Mouse (Mus musculus) cerebellum, postnatal 10 days (tissue): ENCODE data around the gene Clec1b.
A peak's percentile ranks its signal among the peaks of the same experiment; 100 is the strongest.

ENCODE experiments used
- DNase-seq, 2 experiments: peaks; one replicate each; pipeline ENCODE4 v3.0.0; 2021; ENCODE audit warnings: mixed read lengths in 2 of 2

Gene Clec1b

DNA sequence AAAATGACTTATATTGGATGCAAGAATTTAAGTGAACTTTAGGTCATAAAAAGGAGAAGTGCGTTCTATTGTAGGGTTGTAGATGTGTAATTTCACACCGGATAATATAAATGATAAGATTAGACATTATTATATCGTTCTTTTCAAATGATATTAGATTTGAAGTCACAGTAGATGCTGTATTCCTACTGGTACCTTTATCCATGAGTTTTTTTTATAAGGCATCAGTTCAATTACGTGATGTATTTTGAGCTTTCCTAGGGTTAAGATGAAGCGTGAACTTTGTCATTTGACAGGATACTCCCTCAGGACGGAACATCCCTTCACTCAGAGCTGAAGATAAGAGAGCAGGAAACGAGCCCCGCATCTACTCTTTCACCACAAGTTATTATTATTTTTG lies at the start of gene Clec1b:
Gene Clec1b, plus strand, starts transcription at position 301 of the 400 bp plus-strand sequence.
- no peak for DNase-seq

DNA sequence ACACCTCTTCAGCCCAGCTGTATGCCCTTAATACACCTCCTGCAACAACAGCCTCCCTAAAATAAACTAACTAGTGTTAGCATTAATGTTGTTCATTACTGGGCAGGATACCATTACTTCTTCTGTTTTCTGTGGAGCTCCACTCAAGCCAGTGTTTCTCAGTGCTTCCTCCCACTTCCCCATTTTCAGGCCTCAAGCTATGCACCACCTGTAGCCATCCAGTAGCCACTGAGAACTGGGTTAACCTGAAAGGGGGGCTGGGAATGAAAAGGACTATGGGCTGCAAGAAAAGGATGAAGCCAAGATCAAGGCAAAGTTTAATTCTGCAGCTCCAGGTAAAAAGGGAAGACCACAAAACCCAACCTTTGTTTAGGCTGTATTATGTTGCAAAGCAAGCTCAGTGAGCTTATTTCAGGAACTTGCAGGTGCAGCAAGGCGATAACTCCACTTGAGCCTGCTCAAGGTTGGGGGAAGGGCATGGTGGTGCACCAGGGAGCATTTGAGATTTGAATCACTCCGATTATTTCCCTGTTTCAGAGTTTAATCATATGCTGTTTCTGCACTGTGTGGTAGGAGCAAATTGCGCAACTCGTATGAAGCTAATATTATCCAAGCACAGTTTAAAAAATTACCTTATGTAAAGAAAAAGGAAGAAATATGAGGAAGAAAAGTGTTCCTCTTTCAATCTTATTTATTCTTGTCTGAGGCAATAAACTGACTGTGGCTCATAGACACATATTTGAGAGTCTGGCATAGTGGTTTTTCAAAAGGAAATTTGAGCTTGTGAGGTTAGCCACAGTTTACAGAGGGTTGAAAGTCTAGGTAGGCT lies 47.4 kb upstream of the Clec1b start:
- DNase-seq = no peak

DNA sequence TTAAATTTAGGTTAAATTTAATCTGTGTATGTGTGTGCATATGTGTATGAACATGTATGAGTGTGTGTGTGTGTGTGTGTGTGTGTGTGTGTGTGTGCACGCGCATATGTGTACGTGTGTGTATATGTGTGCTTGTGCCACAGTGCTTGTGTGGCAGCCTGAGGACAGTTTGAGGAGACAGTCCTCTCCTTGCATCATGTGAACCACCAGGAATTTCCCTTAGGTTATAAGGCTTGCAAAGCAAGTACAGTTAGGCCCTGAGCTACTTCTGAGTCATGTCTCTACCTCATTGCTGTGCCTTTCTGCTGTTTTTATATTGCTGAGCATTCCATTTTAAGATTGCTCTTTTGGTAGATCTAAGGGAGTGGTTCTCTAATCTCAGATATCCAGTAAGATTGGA lies 46.0 kb upstream of the Clec1b start:
- DNase-seq = no peak

DNA sequence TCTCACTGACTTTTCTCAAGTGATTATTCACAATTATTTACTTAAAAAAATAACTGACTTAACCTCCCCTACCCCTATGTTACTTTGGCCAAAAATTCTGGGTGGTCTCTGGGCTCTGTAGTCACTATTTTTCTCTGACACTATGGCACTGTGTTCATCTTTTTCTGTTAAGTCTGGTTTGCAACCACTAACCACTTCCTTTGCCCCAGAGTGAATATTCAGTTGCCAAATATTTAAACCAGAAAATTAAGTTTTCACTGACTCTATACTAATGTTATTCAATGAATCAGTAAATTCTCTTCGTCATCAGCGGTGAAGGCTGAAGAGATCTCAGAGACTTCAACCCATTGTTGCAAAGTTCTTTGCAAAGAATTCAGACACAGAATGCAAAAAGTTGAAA lies 41.3 kb upstream of the Clec1b start:
- no peak for DNase-seq

DNA sequence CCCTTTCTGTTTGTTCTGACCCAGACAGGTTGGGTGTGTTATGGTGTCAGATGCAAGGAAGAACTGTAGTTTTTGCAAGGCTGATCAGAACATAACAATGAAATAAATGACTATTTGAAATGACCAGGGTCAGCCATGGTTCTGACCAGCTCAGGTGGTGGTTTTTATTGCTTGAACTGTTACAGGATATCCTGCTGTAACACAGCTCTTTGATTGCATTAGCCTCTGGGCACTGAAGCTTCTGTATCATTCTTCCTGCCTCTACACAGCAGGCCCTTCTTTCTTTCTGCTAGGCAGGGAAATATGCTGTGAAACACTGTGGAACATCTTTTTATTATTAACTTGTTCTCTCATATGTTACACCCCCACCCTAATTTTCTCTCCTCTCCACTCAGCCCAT lies 40.7 kb upstream of the Clec1b start:
- DNase-seq = no peak

DNA sequence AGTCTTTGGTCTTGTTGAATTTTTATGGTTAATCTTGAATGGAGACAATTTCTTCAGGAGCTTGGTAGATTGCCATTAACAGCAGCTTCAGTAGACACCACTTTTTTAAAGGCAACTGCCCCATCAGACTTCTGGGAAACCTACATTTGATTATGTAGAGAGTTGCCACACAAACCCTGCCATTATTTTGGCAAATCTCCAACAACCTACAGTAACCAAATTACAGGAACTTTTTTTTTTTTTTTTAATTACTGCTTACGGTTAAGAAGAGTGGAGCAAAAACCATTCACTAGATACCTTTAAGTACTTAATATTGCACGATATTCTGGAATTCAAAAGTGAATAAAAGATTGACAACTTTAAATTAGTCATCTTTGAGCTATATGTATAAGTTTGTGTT lies 37.6 kb upstream of the Clec1b start:
- no peak for DNase-seq

DNA sequence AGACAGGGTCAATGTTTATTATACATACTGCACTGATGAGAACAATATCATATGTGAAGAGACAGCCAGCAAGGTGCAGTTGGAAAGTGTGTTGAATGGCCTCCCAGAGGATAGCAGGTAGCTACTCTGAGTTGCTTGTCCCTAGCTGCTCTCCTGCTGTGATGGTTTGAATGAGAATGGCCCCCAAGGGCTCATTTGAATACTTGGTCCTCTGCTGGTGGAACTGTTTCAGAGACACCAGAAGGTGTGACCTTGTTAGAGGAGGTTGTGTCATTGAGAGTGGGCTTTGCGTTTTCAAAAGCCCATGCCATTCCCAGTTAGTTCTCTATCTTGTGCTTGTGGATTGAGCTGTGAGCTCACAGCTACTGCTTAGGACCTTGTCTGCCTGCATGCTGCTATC lies 33.2 kb upstream of the Clec1b start:
- DNase-seq = no peak

DNA sequence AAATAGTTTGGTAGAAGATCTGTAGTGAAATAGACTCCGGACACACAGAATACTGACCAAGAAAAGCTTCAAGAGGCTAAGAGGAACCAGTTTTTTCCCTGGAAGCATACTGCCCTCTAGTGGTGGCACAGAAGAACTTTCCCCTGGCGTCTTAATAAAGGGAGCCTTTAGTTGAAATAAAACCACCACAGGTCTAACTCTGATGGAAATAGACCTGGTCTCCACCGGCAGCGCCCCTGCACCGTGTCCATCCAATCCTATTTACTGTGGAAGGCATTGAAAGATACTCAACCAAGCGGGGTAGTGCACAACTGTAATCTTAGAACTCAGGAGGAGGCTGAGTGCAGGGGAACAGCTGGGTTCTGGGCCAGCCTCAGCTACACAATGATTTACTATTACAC lies 31.1 kb upstream of the Clec1b start:
- DNase-seq = peak; percentile 73 to 84

DNA sequence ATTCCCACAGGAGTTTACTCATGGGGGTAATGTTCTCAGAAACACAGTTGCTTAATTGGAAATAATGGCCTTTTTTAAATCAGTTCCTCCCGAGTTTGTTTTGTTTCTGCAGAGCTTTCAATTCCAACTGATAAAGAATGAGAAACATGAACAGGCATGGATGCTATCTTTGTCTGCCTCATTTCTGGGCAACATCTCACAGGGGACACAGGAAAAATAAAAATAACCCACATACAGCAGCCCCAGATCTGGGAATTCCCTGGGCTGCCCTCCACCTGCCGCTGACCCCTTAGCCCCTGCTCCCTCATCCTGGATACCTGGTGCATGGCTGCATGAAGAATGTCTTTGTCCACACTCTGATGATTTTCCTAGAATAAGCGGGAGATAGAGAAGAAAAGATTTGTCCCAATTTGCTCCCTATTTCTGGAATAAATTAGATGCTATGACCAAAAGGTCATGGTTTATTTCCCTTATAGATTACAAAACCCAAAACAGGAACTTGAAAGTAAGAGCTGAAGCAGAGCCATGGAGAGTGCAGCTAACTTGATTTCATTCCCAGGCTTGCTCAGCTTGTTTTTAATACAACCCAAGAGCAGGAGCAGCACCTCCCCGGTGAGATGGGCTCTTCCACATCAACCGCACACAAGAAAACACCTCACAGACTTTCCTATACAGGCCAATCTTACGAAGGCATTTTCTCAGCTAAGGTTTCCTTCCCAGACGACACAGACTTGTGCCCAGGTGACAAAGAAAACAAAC lies 27.5 kb upstream of the Clec1b start:
- no peak for DNase-seq

DNA sequence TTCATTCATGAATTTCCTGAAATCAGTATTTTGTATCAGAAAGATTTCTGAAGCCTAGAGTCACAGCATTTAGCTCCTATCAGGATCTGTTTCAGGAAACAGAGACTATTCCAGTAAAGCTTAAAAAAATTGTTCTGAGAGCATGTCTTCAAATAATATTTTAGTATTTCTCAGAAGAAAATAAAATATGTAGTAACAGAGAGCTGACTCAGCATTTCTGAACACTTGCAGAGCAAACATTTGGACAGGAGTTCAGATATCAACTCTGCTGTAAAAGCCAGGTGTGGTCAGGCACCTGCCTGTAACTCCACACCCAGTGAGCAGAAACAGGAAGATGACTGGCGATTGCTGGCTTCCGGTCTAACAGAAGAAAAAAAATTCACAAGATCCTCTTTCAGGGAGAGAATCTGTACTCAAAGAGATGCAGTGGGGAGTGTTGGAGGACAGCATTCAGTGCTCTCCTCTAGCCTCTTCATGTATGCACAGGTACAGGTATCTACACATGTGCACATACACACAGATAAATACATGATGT lies 22.1 kb upstream of the Clec1b start:
- no peak for DNase-seq

DNA sequence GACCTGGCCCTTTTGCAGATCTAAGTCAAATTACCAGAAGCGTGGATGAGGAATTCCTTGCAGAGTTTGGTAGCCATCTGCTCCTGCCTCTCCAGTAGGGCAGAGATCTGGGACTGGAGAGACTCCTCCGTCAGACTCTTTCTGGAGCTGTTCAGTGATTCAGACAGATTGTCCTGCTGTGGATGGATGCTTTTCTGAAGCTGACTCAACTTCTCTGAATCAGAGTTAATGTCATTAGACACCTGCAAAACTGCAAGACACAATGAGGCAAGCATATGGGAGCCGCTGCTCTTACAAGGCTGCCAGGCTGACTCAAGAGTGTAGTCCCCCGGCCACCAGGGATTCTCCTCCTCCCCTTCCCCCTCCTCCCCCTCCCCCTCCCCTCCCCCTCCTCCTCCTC lies 16.6 kb upstream of the Clec1b start:
- peak; percentile 7 to 20 for DNase-seq

DNA sequence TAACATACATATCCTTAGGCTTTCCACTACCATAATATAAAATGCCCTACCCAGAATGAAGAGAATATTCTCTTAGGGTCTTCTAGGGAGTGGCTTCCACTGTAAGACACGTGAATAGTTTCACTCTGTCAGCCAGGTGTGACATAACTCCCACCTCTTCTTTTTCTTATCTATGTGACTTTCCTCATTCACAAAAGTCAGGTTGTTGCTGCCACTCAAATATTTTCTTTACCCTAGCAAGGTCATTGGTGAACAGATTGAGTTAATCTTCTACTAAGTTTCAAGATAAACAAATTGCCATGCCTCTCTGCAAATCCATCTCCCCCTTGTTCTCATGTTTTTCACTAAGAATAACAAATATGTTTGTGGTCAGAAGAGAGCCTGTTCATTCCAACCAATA lies 15.4 kb upstream of the Clec1b start:
- no peak for DNase-seq

DNA sequence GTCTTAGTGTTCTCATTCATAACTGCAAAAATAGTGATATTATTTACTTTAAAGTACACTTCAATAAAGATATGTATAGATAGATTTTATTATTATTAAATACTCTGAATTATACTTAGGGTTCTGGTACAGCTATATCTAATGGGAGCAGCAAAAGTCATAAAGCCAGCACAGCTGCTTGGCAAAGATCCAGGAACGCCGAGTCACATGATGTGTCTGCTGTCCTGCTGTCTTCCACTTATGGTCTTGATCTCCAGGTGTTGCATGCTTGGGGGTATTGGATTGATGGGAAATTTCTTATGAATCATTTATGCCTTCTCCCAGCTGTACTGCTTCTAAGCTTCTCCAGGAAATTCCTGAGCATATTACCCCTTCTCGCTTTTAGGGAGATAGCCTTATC lies 13.6 kb upstream of the Clec1b start:
- DNase-seq = no peak

DNA sequence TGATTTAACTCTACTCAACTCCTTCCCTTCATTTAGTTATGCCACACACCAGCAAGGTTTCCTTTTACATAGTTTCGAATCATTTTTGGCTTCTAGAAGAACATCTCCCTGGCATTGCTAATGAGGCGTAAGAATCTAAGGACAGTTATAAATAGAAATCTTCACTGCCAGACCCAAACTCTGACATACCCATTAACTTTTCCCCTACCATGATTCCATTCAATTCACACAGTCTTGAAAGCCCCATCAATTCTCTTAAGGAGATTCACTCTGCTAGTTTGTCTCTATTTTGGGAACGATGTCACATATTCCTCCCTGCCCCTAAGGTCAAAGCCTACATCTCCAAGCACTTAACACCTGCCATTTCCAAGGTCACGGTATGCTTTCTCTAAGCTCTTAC lies 12.1 kb upstream of the Clec1b start:
- no peak for DNase-seq

DNA sequence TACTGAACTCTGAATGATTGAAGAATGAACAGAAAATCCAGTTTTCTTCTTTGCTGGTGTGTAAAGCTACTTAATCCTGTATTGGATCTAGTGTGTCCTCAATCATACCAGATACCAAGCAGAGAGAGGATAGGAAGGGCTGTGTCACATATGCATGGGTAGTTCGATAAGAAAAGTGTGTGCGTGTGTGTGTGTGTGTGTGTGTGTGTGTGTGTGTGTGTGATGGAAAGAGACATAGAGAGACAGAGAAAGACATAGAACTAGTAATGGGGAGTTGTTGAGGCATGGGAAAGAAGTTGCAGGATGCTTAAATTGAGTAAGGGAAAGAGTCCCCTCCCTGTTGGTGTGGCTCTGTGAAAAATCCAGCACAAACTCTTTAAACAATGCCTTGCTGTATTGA lies 11.3 kb upstream of the Clec1b start, which contains the start of gene Clec12b:
Gene Clec12b, minus strand, starts transcription at position 101 of the 400 bp plus-strand sequence.
- no peak for DNase-seq

DNA sequence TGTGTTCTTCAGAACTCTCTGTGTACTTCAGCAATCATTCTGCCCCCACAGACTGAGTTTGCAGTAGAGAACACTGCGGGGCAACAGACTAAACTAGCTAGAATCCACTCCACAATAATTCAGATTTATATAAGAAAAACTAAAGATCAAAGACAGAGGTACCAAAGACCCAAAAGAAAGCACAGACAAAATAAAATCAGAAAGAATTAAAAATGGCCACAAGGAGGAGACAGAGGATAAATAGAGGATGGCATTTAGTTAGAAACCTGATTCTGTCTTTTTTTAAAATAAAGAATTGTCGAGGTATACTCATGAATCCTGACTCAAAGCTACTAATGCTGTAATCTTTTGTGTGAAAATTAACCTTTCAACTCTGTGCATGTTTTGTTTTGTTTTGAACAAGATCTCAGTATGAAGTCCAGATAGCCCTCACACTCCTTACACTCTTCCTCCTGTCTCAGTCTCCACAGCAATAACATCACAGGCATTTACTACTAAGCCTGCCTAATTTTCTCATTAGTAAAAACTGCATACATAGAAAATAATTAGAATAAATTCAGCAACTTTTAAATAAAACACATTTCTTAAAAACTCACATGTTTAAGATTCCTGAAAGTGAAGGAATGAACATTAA lies 3.9 kb upstream of the Clec1b start:
- peak in 1 of 2 experiments; percentile 50 for DNase-seq

DNA sequence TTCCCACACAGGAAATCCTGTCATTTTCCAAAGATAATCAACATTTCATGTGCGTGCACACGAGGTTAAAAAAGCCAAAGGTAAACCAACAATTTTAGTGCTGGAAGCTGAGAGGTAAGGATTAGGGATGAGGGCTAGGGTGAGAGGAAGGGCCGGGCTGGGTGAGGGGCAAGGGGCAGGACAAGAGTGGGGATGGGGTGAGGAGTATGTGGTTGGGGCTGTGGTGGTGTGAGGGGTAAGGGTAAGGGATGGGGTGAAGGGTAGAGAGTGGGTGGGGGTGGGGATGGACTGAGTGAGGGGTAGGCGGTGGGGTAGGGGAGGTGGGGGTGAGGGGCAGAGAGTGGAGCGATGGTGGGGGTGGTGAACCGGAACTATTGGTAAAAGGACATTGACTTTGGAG lies 3.4 kb upstream of the Clec1b start:
- DNase-seq = no peak

DNA sequence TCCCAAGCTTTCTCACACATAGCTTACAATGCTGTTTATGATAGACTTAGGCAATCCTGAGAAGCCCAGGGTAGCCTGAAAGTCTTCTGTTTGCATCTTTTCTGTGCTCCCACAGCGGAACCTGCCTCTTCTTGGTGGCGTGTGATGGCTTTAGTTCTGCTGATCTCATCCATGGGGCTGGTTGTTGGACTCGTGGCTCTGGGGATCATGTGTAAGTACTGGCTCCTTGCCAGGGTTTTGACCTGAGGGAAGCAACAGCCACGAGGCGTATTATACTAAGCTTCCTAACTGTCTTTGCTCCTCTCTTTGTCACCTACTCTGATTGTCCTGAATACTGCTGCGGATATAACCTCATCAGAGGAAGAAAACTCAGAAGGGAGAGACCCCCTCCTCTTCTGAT lies 2.8 kb downstream of the Clec1b start:
- peak; percentile 12 to 19 for DNase-seq

DNA sequence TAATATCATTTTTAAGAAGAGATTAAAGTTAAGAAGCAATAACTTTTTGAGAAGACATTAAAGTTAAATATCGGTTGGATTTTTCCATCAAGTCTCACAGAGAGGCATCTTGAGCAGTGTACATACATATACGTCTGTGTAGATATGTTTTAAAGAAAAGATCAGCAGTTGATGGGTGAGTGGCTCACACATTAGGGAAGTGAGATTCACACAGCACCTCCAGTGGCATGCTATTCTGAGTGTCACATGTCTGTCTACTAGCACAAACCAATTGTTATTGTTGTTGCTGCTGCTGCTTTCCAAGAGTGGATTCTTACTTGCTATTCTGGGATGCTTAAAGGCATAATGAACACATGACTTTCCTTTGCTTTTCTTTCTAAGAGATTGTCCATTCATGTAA lies 5.3 kb downstream of the Clec1b start:
- DNase-seq = no peak

DNA sequence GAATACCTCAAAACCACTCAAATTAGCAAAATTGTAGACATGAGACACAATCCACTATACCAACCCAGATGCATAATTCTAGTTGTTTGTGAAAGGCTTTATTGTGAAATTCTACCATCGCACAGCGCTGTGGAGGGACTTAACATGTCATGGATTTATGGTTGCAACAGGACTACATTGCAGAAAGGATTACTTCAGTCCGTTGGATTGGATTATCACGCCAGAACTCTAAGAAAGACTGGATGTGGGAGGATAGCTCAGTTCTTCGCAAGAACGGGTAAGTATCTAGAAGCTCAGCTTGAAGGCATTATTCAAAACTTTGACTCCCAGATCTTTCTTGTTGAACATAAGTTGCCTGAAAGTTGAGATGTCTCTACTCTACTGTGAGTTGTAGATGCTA lies 6.3 kb downstream of the Clec1b start:
- DNase-seq = no peak

DNA sequence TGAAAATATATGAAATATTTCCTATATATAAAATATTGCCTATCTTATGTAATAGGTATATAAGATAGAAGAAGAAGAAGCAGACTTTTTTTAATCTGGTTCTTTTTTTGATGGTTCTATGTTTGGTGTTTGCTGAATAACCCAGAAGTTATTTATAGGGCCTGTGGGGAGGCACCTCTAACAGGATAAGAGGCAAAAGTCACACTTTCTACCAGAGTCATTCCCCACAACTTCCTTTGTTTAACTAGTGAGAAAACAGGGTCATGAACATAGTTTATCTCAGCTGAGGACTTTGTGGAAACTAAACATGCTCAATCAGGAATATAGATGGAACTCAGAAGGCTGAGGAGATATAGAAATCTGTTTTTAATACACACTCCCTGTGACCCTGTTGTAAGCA lies 8.9 kb downstream of the Clec1b start:
- no peak for DNase-seq

DNA sequence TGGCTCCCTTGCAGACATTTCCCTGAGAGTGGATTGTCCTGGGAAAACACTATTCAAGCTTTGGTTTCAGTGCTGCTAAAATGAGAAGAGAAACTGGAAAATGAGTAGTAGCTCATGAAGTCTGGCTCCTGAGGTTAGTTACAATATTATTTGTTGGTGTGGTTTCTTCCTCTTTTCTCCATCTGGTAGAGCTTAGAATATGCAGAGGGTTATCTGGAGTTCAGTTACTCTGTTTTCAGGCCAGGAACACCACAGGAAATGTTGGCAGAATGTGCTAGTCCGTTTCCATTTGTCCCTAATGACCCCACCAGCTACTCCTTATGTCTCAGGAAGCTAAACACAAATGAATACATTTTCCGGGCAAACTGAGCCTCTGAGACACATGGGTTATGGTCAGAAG lies 10.2 kb downstream of the Clec1b start:
- DNase-seq = peak; percentile 49 to 63

DNA sequence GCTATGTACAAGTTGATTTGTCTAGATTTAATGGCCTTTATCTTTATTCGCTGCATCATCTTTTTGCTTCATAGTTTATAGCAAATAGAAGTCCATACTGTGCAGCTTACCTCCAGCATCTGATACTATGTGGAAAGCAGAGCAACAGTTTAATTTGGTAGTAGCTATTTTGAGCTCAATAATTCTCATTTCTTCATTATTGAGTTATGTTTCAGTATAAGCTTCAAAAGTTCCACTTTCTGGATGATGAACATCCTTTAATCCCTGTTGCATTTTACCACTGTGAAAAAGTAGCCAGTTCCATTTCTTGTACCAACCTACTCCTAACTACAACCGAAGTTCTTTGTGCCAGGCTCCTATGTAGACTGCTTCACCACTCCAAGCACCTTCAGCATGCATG lies 11.5 kb downstream of the Clec1b start, which contains the start of gene Clec9a:
Gene Clec9a, plus strand, starts transcription at position 301 of the 400 bp plus-strand sequence.
- DNase-seq = no peak
